Mouse (Mus musculus) kidney, postnatal 36 days (tissue): ENCODE measurements around the gene Pcdh9.

Source experiments
- DNase-seq, 2 experiments: peaks; one replicate each; pipeline ENCODE4 v3.0.0; 2021 to 2022; ENCODE audit warnings: mixed read lengths in 2 of 2

The Pcdh9 gene

DNA sequence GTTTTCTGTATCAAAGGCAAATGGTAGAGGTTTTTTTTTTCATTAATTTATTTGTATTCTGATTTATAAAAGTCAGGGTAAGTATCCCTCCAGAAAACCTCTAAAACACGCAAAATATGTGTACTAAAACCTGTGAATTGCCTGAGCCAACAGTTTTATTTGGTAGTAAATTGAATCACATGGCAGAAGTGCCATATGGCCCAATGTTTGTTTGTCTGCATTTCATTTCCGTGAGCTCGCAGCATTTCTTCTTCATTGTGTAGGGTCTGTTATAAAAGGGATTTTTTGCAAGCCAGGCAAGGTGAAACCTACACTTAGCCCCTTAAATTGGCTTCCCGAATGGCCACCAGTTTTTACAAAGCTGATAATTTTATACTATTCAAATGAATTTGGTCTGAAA is 104.2 kb downstream of the Pcdh9 start:
- DNase-seq, result no peak

DNA sequence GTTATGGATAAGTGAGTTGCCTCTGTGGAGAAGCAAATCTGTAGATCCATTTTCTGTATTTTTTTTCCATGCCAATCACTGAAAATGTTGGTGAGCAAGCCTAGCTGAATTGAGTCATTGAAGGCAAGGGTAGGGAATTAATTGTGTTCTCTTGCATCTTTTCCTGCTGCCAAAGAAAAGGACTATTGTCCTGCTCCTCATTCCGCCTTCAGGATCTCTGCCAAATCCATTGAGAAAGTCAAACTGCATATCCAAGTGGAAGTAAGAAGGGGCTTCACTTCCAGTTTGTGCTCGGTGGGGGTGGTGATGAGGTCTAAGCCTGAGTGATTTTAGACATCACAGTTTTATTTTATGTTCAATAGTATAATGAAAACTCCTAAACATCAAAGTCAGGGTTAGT is 105.4 kb downstream of the Pcdh9 start:
- no peak for DNase-seq

DNA sequence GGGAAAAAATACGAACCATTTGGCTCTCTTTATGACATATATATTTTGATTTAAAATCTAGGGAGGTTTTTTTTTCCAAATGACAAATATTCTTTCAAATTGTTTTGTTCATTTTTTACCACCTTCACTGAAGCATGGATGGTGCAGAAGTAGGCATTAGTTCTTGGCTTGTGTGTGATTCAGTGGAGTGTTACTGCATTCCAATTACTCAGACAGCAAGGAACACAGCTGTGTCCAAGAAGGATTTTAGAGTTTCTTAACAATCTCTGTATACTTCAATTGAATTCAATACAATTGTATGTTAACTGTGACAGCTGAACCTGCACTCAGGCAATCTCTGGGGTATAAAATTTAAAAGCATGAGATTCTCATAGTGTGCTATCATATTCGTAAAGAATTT is 127.6 kb downstream of the Pcdh9 start:
- DNase-seq, result no peak

DNA sequence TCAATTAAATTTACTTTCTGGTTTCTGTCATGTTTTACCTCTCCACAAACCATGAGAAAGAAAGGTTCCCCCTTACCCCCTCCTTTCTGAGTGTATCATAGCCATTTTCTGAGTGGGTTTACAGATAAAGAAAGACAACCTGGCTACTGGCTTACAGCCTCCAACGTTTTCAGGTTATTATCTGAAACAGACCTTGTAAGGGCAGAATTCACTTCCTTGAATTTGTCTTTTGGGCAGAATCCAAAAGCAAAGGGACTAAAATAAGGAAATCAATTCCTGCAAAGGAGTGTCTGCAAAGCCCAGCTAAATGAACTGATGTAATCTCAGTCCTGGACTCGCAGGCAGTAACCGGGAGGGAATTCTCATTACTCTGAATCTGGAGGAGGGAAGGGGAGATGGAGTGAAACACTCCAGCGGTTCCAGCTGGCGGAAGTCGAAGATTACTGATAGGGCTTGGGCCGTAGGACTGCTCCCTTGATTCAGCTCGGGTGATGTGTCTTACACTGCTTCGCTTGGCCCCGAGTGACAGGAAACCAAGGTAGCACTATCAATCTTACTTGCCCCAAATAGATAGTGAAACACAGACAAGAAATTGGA is 156.3 kb downstream of the Pcdh9 start:
- no peak for DNase-seq

DNA sequence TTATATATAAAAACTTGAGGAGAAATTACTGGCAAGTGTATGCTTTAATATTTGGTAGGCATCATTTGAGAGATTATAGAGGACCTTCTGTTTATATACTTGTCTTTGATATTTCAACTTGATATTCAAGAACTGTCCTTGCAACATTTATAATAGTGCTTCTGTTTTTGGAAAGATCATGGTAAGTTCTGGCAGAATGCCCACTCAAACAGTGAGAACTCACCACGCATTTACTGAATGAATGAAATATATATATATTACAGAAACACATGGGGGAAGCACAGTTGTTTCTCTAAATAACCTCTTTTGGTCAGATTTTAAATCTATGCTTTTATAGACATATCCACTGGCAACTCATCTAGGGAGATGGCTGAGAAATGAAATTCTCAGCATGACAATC is 164.7 kb downstream of the Pcdh9 start:
- no peak for DNase-seq

DNA sequence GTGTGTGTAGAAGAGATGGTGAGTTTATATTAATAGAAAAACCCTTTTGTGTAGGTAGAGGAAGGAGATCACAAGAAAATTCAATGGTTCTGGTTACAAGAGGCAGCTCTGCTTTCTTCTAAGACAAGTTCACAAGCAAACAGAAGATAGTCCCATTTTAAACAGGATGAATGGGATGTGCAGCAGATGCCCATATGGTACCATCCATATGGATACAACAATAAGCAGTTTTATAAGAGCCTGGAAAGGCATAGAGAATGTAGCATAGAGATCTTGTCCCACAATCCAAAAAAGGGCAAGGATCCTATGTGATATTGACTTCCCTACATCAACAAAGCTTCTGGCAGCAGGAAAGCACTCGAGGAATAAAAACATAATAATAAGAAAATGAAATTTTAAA is 171.3 kb downstream of the Pcdh9 start:
- DNase-seq, result no peak

DNA sequence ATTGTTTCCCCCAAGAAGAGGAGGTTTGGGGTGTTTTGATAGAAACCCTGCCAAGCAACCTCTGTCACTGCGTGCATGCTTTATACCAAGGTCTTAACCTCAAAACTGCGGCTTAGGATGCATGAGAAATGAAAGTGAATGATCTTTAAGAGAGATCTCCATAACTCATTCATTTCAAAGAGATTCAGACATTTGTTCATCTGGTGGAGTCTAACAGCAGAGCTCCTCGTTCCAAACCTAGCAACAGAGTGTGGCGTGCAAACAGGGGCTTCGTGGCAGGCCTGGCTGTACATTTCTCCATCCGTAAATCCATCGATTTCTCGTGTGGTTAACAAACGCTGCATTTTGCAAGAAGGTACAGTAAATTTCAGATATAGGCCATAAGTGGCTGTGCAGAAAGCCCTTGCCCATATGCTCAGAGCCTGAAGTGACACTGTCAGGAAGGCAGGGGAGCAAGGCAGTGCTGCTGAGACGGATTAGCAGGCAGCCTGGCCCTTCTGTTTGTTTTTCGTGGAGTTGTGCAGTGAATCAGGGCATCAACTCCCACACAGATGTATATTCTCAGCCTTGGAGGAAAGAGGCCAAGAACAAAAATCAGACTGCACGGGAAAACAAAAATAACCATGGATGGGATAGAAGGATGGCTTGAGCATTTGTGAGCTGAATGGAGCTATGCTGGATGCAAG is 177.1 kb downstream of the Pcdh9 start:
- no peak for DNase-seq

DNA sequence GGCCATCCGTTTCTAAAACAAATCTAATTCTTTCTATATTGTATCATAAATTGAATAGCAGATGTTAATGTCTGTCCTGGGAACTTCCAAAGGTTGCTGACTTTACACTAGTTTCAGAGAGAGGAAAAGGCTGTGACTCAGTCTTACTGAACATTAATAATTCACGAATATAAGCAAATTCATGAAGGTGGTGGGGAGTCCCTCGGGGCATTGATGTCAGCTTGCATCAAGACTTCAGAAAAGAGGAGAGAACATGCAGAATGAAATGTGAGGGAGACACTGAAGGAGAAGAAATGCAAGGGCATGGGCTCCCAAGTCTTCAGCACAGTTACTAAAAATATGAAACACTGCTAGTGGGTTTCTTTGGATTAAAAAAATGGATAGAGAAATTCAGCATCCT is 181.8 kb downstream of the Pcdh9 start:
- no peak for DNase-seq

DNA sequence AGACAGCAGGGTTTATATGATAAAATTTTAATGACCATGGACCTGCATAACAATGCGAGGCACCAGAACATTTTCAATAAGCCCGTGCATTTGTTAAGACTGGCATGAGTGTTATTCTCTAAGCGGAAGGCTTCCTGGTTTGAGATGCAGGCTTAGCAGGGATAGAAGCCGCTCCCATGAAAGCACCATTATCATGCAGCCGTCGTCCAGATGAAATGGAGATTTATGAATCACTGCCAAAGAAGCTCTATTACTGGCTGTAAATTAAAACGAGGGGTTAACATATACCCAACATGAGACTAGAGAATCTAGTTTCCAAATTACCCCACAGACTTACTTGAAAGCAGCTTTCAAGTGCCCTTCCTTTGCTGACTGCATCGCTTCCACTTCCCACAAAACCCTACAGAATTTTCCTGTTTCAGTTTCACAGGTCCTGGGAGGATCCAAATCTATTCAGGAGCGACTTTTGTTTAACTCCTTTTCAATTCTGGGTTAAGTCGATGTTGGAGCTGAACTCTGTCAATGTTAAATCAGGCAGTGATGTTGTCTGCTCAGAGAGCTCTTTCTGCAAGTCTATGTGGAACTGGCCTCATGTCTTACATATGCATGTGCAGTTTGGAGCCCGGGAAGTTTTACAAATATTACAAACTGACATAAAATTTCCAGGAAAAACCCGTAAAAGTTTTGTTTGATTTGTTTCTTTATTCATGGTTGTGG is 188.9 kb downstream of the Pcdh9 start:
- no peak for DNase-seq

DNA sequence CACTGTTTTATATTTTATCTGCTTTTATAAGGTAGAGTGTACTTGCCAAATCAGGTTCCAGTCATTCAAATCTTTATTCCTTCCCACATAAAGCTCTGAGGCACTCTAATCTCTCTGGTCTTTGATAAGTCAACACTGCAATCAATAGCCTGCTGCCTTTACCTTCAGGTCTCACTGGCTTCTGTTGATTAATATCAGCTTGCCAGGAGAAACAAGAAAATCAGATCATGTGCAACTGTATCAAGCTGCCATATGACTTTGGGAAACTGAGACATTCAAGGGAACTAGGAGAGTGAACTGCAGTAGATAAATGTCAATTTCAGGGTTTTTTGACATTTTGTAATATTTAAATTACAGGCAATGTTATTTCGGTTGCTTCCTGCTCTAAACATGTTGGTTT is 189.6 kb downstream of the Pcdh9 start:
- no peak for DNase-seq

DNA sequence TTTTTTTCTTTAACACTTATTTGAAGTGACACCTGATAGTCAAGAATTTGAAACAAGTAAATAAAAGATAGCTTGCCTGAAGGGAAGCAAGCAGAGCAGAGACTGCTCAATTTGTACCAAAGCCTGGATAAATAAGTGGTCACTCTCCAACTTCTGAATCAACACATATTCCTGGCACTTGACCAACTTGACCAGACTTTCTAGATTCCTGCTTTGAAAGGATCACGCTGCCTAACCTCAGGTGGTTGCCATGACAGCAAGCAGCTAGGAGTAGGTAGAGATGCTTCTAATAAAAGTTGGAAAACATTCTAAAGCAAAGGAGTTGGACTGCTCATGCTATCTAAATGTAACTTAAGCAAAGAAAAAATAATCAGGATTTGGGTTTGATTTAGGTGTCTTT is 205.8 kb downstream of the Pcdh9 start:
- no peak for DNase-seq

DNA sequence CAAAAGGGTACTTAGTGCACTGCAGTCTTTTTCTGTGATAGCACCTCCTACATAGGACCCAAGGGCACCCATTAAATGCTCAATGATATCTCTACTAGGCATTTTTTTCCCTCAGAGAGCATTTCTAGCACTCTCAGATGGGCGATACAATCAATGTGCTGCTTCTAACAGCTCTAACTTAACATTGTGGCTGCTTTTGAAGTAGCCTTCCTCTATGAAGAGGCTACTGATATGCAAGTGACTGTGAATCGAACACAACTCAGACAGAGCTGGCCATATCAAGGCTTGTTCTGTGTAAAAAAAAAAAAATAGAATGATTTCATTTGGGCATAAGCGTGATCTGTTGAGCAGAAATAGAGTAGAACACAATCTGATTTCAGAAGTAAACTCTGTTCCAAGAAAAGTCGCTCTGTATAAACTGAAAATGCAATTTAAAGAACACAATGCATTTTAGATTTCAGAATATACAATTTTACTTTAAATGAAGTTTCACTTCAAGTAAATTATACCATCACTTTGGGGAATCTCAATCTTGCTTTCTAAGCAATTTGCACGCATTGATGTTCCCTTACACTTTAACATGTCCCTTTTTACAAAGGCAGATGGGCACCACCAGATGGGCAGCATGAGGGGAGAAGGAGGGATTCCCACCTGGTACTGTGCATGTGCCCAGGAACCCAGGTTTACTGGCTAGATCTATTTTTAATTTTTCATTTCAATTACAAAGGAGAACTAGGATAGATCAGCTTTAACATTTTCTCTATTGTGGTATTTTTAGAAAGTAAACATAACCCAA is 215.0 kb downstream of the Pcdh9 start:
- no peak for DNase-seq

DNA sequence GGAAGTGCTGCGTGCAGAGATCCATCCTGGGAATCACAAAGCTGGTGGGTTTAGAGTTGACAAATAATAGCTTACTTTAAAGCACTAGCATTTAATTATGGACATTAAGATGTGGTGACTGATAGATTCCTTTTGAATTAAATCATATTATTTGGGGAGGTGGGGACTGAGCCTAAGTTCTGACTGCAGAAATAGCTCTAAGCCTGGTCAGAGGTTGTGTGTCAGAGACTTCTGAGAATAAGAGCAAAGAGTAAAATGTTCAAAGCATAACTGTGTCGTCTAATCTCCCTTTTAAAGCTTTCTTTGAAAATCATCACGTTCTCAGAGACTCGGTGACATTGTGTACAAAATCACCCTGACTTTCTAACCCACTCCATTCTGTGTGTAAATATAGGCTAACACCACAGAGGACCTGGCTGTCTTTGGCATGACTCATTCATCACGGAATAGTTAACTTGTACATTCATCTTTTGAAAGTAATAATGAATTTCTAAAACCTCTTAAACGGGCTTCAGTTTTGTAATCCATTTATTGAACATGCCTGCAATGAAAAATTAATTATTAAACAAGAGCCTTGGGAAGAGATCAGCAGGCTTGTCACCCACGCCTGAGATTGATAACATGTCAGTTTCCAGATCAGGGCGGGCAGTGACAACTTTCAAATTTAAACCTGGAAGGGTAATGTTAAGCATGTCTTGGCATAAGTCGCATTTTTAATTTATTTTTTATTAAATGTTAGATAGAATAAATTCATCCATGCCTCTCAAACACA is 236.3 kb downstream of the Pcdh9 start:
- no peak for DNase-seq

DNA sequence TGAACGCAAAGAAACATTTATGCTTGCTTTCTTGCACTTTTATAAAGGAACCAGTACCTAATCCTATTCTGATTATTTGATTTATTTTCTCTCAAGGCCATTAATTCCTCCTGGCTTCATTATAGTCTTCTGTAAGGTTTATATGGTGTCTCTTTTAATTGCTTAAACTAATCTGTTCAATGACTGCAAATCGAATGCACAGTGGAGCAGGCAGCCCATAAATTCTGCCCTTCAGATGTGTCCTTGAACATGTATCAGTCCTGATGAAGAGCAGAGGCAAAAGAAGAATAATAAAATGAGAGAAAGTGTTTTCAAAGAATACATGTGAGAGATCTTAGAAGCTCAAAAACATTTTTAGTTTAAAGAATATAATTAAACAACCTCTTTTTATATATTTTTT is 263.2 kb downstream of the Pcdh9 start:
- no peak for DNase-seq

DNA sequence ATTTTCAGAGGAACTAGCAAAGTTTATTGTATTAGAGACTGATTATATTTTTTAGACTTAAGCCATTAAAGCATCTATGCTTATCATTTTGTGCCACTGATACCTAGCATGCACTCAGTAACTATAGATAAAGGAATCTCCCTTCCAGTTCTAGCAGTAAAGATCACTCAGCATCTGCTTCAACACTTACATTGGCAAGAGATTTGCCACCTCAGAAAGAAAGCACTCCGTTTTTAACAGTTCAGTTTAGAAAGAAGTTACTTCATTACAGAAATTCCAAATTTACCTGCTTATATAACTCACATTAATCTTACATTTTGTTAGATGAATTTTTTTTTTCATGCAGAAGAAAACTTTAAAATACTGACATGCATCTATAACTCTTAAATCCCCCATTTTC is 266.3 kb downstream of the Pcdh9 start:
- no peak for DNase-seq

DNA sequence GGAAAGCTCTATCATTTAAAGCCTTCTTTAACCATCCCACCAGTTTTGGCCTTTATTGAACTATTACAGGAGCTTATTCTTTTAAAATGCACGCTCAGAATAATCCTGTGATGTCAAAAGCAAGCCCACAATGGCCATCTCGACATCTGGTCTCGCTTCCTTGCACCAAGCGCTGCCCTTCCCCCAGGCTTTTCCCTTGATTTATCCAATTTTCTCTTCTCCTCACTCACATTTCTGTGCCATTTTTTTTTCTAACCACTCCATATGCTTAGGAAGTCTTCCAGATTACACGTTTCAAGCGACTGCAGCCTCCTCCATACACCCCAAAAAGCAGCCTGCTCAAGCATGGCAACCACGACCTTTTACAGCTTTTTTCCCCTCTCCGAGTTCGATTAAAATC is 269.3 kb downstream of the Pcdh9 start:
- no peak for DNase-seq

DNA sequence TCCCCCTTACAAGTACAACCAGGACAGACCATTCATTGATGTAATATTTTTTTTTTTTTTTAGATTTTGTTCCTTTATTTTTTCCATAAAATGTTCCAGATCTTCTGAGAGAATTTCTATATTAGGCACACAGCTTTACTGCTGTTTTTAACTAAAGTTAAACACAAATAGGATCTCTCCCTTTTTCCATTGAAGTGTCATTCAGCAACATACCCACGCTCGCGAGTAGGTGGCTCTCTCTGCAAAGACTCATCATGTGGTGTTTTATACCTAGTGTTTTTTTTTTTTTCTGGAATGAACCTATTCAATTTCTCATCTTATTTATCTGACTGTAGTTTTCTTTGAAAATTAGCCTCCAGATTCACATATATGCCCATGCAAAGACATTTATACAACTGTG is 282.9 kb downstream of the Pcdh9 start:
- no peak for DNase-seq

DNA sequence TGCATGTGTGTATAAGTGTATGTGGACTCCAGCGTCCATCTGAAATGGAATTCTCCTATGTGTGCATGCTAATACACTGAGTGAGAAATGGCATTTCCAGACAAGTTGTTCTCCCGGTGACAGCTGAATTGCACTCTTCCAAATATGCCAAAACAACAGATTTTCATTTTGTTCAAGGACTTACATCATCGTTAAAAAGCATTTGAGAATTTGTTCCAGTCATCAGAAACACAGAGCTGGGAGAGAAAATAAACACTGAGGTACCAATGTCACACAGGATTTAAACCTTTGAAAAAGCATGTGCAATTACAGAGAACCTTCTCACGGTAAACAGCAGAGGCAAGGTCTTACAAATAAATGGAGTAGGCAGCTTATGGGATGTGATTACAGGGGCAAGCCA is 290.5 kb downstream of the Pcdh9 start:
- no peak for DNase-seq

DNA sequence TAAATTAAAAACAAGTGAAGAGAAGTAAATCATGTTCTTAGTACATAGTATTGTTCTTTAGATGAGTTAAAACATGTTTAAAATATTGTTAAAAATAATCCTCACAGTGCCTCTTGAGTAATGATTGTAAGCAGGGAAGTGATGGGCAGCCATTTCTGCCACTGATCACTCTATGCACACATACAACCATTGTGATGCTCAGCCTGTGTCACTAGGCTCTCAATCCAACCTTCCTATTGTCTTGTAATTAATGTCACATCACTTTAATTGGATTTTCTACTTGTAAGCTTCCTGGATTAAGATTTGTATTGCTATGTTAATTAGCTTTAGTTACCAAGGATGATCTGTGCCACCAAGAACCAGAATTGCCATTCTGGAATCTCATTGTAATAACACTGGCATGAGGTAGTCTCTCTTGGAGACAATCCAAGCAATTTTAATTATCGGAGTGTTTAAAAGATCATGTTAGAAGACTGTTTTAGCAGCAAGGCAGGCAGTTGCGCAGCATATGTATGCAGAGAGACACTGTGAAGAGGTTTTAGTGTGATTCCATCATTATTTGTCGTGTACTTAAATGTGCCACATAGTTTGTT is 305.0 kb downstream of the Pcdh9 start:
- DNase-seq, result no peak

DNA sequence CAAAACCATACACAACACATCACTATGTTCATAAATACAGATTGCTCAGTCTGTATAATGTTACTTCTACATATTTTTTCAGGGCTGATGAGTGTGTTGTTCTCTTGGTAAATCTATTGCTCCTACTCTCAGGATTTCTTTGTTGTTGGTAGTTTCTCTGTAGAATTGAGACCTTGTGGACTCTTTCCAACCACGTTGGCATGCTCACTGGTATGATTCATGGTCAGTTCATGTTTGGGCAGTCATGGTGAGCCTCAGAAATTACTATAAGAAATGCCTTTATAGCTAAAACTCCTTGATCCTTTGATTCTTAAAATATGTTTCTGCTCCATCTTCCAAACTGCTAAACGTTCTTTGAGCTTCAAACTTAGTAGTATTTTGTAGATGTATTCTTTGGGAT is 326.1 kb downstream of the Pcdh9 start:
- no peak for DNase-seq

DNA sequence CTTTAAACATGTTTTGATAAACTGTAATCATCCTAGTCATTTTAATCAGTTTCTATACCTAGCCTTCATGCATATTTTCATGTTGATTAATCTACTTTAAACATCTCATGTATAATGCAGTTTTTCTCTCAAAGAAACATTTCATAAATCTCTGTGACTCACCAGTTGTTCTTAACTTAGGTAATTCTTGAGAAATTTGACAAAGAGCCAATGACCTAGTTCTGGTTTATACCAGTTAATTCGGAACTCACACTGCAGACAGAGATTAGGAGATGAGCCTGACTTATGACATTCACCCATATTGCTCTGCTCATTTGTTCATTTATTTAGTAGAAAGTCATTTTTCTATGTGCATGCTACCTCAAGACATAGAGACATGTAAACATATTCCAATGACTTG is 328.9 kb downstream of the Pcdh9 start:
- no peak for DNase-seq

DNA sequence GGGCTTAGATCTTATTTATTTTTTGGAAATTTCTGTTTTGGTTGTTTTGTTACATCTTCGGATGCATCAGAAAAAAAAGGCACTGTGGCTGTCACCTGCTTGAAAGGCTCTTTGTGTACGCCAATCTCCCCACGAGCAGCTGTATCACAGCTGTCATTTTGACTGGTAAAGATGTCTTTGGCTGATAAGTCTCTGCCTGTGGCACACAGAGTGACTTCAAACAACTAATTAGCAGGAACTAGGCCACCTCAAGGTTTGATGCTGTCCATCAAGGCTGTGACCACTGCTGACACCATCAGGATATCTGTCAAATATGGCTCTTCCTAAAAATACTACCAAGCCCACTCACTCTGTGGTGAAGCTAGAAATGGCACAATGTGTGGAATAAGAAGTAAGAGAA is 336.7 kb downstream of the Pcdh9 start:
- DNase-seq, result no peak

DNA sequence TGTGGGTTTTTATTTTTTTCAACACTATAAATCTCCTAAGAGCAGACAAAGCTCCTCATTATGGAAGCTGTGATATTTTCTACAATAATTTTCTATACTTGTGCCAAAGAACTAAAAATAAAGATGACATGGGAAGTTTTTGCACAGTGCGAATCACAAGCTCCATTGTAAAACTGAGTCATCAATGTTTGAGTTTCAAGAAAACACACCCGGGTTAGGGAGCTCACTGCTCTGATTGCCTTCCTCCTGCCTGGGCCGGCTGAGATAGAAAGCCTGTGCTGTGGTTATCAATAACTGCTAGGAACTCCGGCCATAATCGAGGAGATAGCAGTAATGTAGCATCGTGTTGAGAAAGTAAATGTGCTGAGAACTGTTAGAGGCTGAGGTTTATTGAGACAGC is 344.9 kb downstream of the Pcdh9 start:
- DNase-seq, result no peak
